Mouse (Mus musculus) olfactory bulb, adult 2 months (tissue): Measurements from ENCODE around the gene Mmp28.

Source experiments
- CTCF ChIP-seq: fragments of 200-500 bp; IDR thresholded peaks from 2 replicates; pipeline ENCODE4 v1.5.1; 2012; ENCODE audit warnings: low read depth, mild to moderate bottlenecking, low read length, moderate library complexity; ENCODE audit not compliant: insufficient read depth
- POLR2A ChIP-seq: fragments of 200-500 bp; IDR thresholded peaks from 2 replicates; pipeline ENCODE4 v1.6.1; 2012; ENCODE audit warnings: mild to moderate bottlenecking, low read depth, low read length, moderate library complexity; ENCODE audit not compliant: insufficient read depth

GRCm38 (mm10) chr11:83394802-83395439 is 68.0 kb downstream of the Mmp28 start:
- no peak for TF ChIP-seq POLR2A
- TF ChIP-seq CTCF = no peak
